Mouse (Mus musculus) kidney, postnatal 36 days (tissue): ENCODE measurements around the gene Ankrd50.

Experiments used
- DNase-seq, 2 experiments: peaks; one replicate each; pipeline ENCODE4 v3.0.0; 2021 to 2022; ENCODE audit warnings: mixed read lengths in 2 of 2

The Ankrd50 gene

GRCm38 (mm10) chr3:38463149-38463548 lies 21.5 kb downstream of the Ankrd50 start:
- DNase-seq, result no peak

GRCm38 (mm10) chr3:38461742-38462141 lies 22.9 kb downstream of the Ankrd50 start:
- DNase-seq, result no peak

- DNase-seq, result no peak
Observed at GRCm38 (mm10) chr3:38460250-38460624, 24.4 kb downstream of the Ankrd50 start.

- DNase-seq, result no peak
Observed at GRCm38 (mm10) chr3:38459507-38460249, 25.0 kb downstream of the Ankrd50 start.

- no peak for DNase-seq
Observed at GRCm38 (mm10) chr3:38457041-38457440, 27.6 kb downstream of the Ankrd50 start.

- no peak for DNase-seq
Observed at GRCm38 (mm10) chr3:38452199-38452598, 32.4 kb downstream of the Ankrd50 start.

- DNase-seq, result no peak
Observed at GRCm38 (mm10) chr3:38446586-38446985, 38.1 kb downstream of the Ankrd50 start.

- no peak for DNase-seq
Observed at GRCm38 (mm10) chr3:38443875-38444274, 40.8 kb downstream of the Ankrd50 start.

- DNase-seq, result no peak
Observed at GRCm38 (mm10) chr3:38440564-38440991, 44.1 kb downstream of the Ankrd50 start.

- no peak for DNase-seq
Observed at GRCm38 (mm10) chr3:38436596-38436995, 48.0 kb downstream of the Ankrd50 start.

GRCm38 (mm10) chr3:38435828-38436227 lies 48.8 kb downstream of the Ankrd50 start:
- no peak for DNase-seq

- DNase-seq, result no peak
Observed at GRCm38 (mm10) chr3:38434486-38434885, 50.2 kb downstream of the Ankrd50 start.

GRCm38 (mm10) chr3:38433495-38434464 lies 50.9 kb downstream of the Ankrd50 start:
- no peak for DNase-seq

- no peak for DNase-seq
Observed at GRCm38 (mm10) chr3:38431461-38431860, 53.2 kb downstream of the Ankrd50 start.

- DNase-seq, result no peak
Observed at GRCm38 (mm10) chr3:38431042-38431441, 53.6 kb downstream of the Ankrd50 start.

- DNase-seq, result no peak
Observed at GRCm38 (mm10) chr3:38427200-38427599, 57.4 kb downstream of the Ankrd50 start.

- no peak for DNase-seq
Observed at GRCm38 (mm10) chr3:38423966-38424365, 60.7 kb downstream of the Ankrd50 start.

- DNase-seq, result no peak
Observed at GRCm38 (mm10) chr3:38419896-38420295, 64.7 kb downstream of the Ankrd50 start.

- DNase-seq, result no peak
Observed at GRCm38 (mm10) chr3:38415292-38415930, 69.2 kb downstream of the Ankrd50 start.
